Mouse (Mus musculus) lung, postnatal 25 days (tissue): ENCODE measurements at regions not wholly inside any gene's neighbourhood (a gene's known extent, or its start where the extent isn't known, plus 50 kb on each side); places are given as distances from the start of the nearest gene placed in this dataset.
A peak's percentile ranks its signal among the peaks of the same experiment; 100 is the strongest.

Experiments used
- DNase-seq: peaks from one replicate; pipeline ENCODE4 v3.0.0; 2022; ENCODE audit warnings: low spot score

GRCm38 (mm10) chr5:45121751-45122280 is 322.3 kb upstream of the Ldb2 start:
- no peak for DNase-seq

- no peak for DNase-seq
Observed at GRCm38 (mm10) chr5:45119757-45120156, 320.3 kb upstream of the Ldb2 start.

GRCm38 (mm10) chr5:45111246-45111645 is 311.8 kb upstream of the Ldb2 start:
- DNase-seq, result no peak

GRCm38 (mm10) chr5:45110797-45111196 is 311.3 kb upstream of the Ldb2 start:
- DNase-seq, result no peak

GRCm38 (mm10) chr5:45105236-45105816 is 305.8 kb upstream of the Ldb2 start:
- no peak for DNase-seq

GRCm38 (mm10) chr5:45103763-45104428 is 304.4 kb upstream of the Ldb2 start:
- no peak for DNase-seq

- DNase-seq, result no peak
Observed at GRCm38 (mm10) chr5:45102661-45103060, 303.2 kb upstream of the Ldb2 start.

GRCm38 (mm10) chr5:45101777-45102176 is 302.3 kb upstream of the Ldb2 start:
- DNase-seq, result no peak

- peak; percentile 6 for DNase-seq
Observed at GRCm38 (mm10) chr5:45099082-45099481, 299.6 kb upstream of the Ldb2 start.

- DNase-seq, result peak; percentile 47
Observed at GRCm38 (mm10) chr5:45097941-45098340, 298.5 kb upstream of the Ldb2 start.

GRCm38 (mm10) chr5:45084741-45085140 is 285.3 kb upstream of the Ldb2 start:
- no peak for DNase-seq

GRCm38 (mm10) chr5:45082601-45083000 is 283.1 kb upstream of the Ldb2 start:
- no peak for DNase-seq

GRCm38 (mm10) chr5:45076347-45076890 is 276.9 kb upstream of the Ldb2 start:
- DNase-seq, result no peak

GRCm38 (mm10) chr5:45075195-45075594 is 275.7 kb upstream of the Ldb2 start:
- DNase-seq, result no peak

- DNase-seq, result no peak
Observed at GRCm38 (mm10) chr5:45072529-45072928, 273.0 kb upstream of the Ldb2 start.

GRCm38 (mm10) chr5:45065917-45066699 is 266.6 kb upstream of the Ldb2 start:
- no peak for DNase-seq

- no peak for DNase-seq
Observed at GRCm38 (mm10) chr5:45062567-45062966, 263.1 kb upstream of the Ldb2 start.

- DNase-seq, result no peak
Observed at GRCm38 (mm10) chr5:45055276-45055959, 255.9 kb upstream of the Ldb2 start.

GRCm38 (mm10) chr5:45049410-45049809 is 249.9 kb upstream of the Ldb2 start:
- DNase-seq, result no peak

- DNase-seq, result no peak
Observed at GRCm38 (mm10) chr5:45042914-45043313, 243.4 kb upstream of the Ldb2 start.

- no peak for DNase-seq
Observed at GRCm38 (mm10) chr5:45036430-45036829, 236.9 kb upstream of the Ldb2 start.

- no peak for DNase-seq
Observed at GRCm38 (mm10) chr5:45033146-45033545, 233.7 kb upstream of the Ldb2 start.
